Mouse (Mus musculus): ENCODE measurements around the gene Gm28035.

Gm28035 gene

GRCm38 (mm10) chr2:30309351-30309750 is 69.0 kb downstream of the Gm28035 start:
- DNase-seq = no peak

DNA sequence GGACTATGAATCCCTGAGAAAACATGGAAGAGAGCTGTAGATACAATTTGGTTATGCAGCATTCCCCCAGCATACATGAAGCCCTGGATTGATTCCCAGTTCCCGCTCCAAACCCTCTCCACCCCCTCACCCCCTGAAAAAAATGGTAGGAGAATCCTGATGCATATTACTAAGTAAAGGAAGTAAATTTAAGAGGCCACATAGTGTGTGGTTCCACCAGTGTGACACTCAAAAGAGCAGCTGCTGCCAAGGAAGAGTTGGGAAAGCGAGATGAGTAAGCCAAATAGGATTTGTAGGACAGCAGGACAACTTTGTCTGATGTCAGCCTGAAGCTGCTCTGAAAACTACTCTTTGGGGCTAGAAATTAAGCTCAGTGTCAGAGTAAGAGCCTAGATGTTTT is 71.1 kb downstream of the Gm28035 start:
- no peak for DNase-seq

DNA sequence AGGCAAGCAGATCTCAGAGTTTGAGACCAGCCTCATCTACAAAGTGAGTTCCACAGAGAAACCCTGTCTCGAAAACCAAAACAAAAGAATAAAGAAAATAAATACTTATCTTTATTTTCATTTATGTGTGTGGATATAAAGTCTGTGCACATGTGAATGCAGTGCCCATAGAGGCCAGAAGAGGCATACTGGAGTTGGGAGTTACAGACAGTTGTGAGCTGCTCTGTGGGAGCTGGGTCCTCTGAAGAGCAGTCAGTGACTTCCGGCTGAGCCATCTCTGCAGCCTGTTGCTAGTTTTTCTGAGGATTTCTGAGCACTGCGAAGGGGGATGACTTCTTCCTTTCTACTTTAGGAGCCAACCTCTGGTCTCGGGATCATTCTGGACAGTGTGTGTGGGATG is 75.8 kb downstream of the Gm28035 start:
- no peak for DNase-seq

DNA sequence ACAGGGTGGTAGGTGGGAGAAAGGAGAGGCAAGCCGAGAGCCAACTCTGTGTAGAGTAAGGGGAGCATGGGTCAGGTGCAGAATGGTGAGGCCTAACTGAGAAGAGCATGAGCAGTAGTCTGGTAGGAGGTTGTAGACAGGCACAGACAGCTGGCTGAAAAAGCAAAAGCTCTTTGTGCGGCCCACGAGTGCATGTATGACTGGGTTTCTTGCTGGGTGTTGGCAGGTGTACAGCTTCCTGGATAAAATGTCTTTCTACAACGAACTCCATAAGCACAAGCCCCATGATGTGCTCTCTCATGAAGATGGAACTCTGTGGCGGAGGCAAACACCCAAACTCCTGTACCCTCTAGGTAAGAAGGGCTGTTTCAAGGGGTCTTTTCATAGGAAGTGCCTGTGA is 76.6 kb downstream of the Gm28035 start:
- no peak for DNase-seq

- DNase-seq = no peak
Measured at GRCm38 (mm10) chr2:30319260-30319659, 78.9 kb downstream of the Gm28035 start.

DNA sequence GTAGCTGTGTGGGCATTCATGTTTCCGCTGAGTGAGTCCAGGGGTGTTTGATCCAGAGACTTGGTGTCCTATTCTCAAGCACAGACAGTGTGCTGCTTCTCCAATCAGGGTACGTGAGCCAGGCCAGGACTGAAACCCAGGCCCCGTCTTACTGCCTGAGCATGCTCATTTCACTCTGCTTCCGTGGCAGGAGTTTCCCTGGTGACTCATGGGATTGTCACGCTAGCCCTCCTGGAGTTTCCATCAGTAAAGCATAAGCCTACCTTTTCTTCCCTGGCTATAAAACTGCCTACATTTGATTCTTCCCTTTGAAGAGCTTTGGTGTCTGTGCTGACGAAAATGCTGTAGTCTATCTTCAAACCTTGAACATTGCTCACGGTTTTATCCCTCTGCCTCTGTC is 82.7 kb downstream of the Gm28035 start:
- DNase-seq = no peak

GRCm38 (mm10) chr2:30325296-30325695 is 84.9 kb downstream of the Gm28035 start:
- DNase-seq = no peak

DNA sequence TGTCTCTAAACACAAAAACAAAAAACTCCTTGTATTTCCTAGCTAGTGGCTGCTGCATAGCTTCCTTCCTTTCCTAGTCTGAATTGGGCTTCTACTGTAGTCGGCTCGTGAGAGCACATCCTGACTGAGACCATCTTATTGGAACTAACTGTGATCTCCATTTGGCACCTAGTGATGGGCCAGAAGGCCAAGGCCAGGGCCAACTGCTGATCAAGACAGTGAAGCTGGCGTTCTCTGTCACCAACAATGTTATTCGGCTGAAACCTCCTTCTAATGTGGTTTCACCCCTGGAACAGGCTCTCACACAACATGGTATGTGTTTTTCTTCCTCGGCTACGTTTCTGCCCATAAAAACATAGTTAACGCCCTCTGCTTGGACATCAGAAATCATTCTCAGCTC is 86.9 kb downstream of the Gm28035 start:
- DNase-seq = no peak

DNA sequence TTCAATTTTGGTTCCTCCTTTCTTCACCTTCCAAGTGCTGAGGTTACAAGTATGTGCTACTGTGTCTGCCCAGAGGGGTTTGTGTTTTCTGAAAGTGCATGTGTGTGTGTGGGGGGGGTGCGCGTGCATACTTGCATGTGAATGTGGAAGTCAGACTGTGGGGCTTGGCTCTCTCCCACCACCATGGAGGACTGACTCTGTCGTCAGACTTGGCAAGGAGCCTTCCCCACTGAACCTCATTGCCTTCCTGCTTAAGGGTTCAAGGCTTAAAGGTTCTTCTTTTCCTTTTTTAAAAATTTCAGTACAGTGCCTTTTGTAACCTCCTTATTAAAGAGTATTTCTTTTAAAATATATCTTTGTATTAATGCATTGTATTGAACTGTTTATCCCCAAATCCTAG is 88.4 kb downstream of the Gm28035 start:
- DNase-seq = peak in 1 of 2 experiments; percentile 14

Measured in lung, adult 18-20 months (tissue).